Mouse (Mus musculus) heart, embryonic 13.5 days (tissue): Measurements from ENCODE around the gene Cyp8b1. TPM values are rescaled to one million over a fixed set of nuclear protein-coding genes. Genes with fewer than 3 reads are reported as not detected.
A peak's percentile ranks its signal among the peaks of the same experiment; 100 is the strongest.

ENCODE experiments used
- ATAC-seq: fragments of 200-750 bp; cut with Nextera tagmentation; 2 replicates; pipeline ENCODE4 v1.8.0; 2017; ENCODE audit warnings: moderate TSS enrichment; ENCODE audit not compliant: insufficient number of reproducible peaks, low FRiP score, low TSS enrichment; ENCODE audit errors: extremely low read depth
- H3K27ac ChIP-seq: fragments of 300-500 bp; sonication (generic); replicated peaks from 2 replicates; pipeline ENCODE4 v1.5.1; 2015; ENCODE audit warnings: moderate library complexity, mild to moderate bottlenecking, inconsistent platforms
- H3K27me3 ChIP-seq: fragments of 300-500 bp; sonication (generic); replicated peaks from 2 replicates; pipeline ENCODE4 v1.6.1; 2015; ENCODE audit warnings: mild to moderate bottlenecking, inconsistent platforms
- H3K36me3 ChIP-seq: fragments of 300-500 bp; sonication (generic); 2 replicates; pipeline ENCODE4 v1.6.1; 2015; ENCODE audit warnings: mild to moderate bottlenecking, inconsistent platforms
- H3K4me1 ChIP-seq: fragments of 300-500 bp; sonication (generic); 2 replicates; pipeline ENCODE4 v1.6.1; 2015; ENCODE audit warnings: inconsistent platforms
- H3K4me2 ChIP-seq: fragments of 300-500 bp; sonication (generic); 2 replicates; pipeline ENCODE4 v1.6.1; 2015; ENCODE audit warnings: inconsistent platforms, mild to moderate bottlenecking, moderate library complexity
- H3K4me3 ChIP-seq: fragments of 300-500 bp; sonication (generic); 2 replicates; pipeline ENCODE4 v1.5.1; 2015; ENCODE audit warnings: moderate library complexity, mild to moderate bottlenecking, inconsistent platforms
- H3K9ac ChIP-seq: fragments of 300-500 bp; sonication (generic); 2 replicates; pipeline ENCODE4 v1.6.1; 2015; ENCODE audit warnings: inconsistent platforms, mild to moderate bottlenecking, moderate library complexity
- H3K9me3 ChIP-seq: fragments of 300-500 bp; sonication (generic); 2 replicates; pipeline ENCODE4 v1.6.1; 2016; ENCODE audit warnings: inconsistent platforms
- WGBS: fragments of 180-500 bp; shearing (Covaris S2); methylation state at CpG from one replicate; pipeline ENCODE4 v1.1.7; 2015; ENCODE audit warnings: mixed read lengths; 5-methylcytosine and 5-hydroxymethylcytosine counted together
- polyA plus RNA-seq: library from polyadenylated mRNA; unstranded; fragments of >200 nt; fragmentation: Nextera tagmentation; extraction: Ambion mirVana; gene quantifications from 2 replicates; pipeline ENCODE4 v1.2.1, GENCODE M21; 2015

The Cyp8b1 gene
- polyA plus RNA-seq, 1 experiment from 2014 or later: not detected

GRCm38 (mm10) chr9:121890441-121890941 lies 25.6 kb downstream of the Cyp8b1 start:
- H3K4me3 ChIP-seq: peak overlapping the region; percentile 30
- 0 out of 2 replicates have a peak, but pooled peaks have one; percentile 25 for ATAC-seq
- peak overlapping the region; percentile 63 for H3K4me2 ChIP-seq
- H3K9ac ChIP-seq: peak overlapping the region; percentile 62
- no peaks in the 10 kb centered on the region for H3K36me3 ChIP-seq
- H3K27ac ChIP-seq: peak overlapping the region; percentile 42; the same call in 1 of the 2 replicates
- 4% methylated on average over 18 of the region's 18 CpGs for WGBS
- no peaks in the 10 kb centered on the region for H3K9me3 ChIP-seq
- peaks cover 21% of the 10 kb centered on the region for H3K4me1 ChIP-seq
- no peaks in the 10 kb centered on the region for H3K27me3 ChIP-seq

GRCm38 (mm10) chr9:121889927-121890440 lies 26.1 kb downstream of the Cyp8b1 start:
- no peak for ATAC-seq

GRCm38 (mm10) chr9:121882015-121882457 lies 34.1 kb downstream of the Cyp8b1 start:
- no peak overlapping the region for H3K4me3 ChIP-seq
- 47% methylated on average over 7 of the region's 7 CpGs for WGBS
- no peak for ATAC-seq
- H3K27me3 ChIP-seq: no peaks in the 10 kb centered on the region
- no peak overlapping the region for H3K4me2 ChIP-seq
- no peaks in the 10 kb centered on the region for H3K9me3 ChIP-seq
- peaks cover 10% of the 10 kb centered on the region for H3K4me1 ChIP-seq
- no peak overlapping the region for H3K9ac ChIP-seq
- H3K27ac ChIP-seq: peak overlapping the region; percentile 42; the same call in 1 of the 2 replicates
- no peaks in the 10 kb centered on the region for H3K36me3 ChIP-seq

More at GRCm38 (mm10) chr9:121889927-121890440, 26.1 kb downstream of the Cyp8b1 start:
- H3K4me2 ChIP-seq: peak overlapping the region; percentile 63
- H3K27me3 ChIP-seq: no peaks in the 10 kb centered on the region
- 51% methylated on average over 4 of the region's 4 CpGs for whole genome bisulfite sequencing
- H3K4me1 ChIP-seq: peaks cover 18% of the 10 kb centered on the region
- peak overlapping the region; percentile 30; the same call in 1 of the 2 replicates for H3K4me3 ChIP-seq
- no peaks in the 10 kb centered on the region for H3K9me3 ChIP-seq
- H3K36me3 ChIP-seq: no peaks in the 10 kb centered on the region
- peak overlapping the region; percentile 42; the same call in 1 of the 2 replicates for H3K27ac ChIP-seq
- H3K9ac ChIP-seq: peak overlapping the region; percentile 62

GRCm38 (mm10) chr9:121881301-121881700 lies 34.8 kb downstream of the Cyp8b1 start:
- 73% methylated on average over 6 of the region's 6 CpGs for WGBS
- Histone ChIP-seq H3K4me2 (no peak overlapping the region), H3K36me3 (no peaks in the 10 kb centered on the region), H3K4me3 (no peak overlapping the region), H3K9ac (no peak overlapping the region), H3K27ac (0 out of 2 replicates have a peak overlapping the region, but pooled peaks have one; percentile 42), H3K4me1 (peaks cover 10% of the 10 kb centered on the region), H3K9me3 (no peaks in the 10 kb centered on the region), H3K27me3 (no peaks in the 10 kb centered on the region)
- no peak for ATAC-seq

GRCm38 (mm10) chr9:121880840-121881239 lies 35.3 kb downstream of the Cyp8b1 start:
- Histone ChIP-seq H3K4me2 (peak overlapping the region; percentile 40; the same call in 1 of the 2 replicates), H3K9ac (no peak overlapping the region), H3K27me3 (no peaks in the 10 kb centered on the region), H3K27ac (no peak overlapping the region), H3K9me3 (no peaks in the 10 kb centered on the region), H3K4me1 (peaks cover 10% of the 10 kb centered on the region), H3K4me3 (no peak overlapping the region), H3K36me3 (no peaks in the 10 kb centered on the region)
- no peak for ATAC-seq
- 21% methylated on average over 14 of the region's 14 CpGs for WGBS

GRCm38 (mm10) chr9:121877052-121877740 lies 38.9 kb downstream of the Cyp8b1 start:
- Histone ChIP-seq H3K36me3 (no peaks in the 10 kb centered on the region), H3K4me2 (no peak overlapping the region), H3K9me3 (no peaks in the 10 kb centered on the region), H3K27ac (no peak overlapping the region), H3K4me1 (peaks cover 10% of the 10 kb centered on the region), H3K27me3 (no peaks in the 10 kb centered on the region), H3K4me3 (no peak overlapping the region), H3K9ac (no peak overlapping the region)
- no peak for ATAC-seq
- 20% methylated on average over 3 of the region's 3 CpGs for WGBS

GRCm38 (mm10) chr9:121873578-121873977 lies 42.5 kb downstream of the Cyp8b1 start:
- ATAC-seq: no peak
- Histone ChIP-seq H3K4me3 (no peak overlapping the region), H3K9me3 (no peaks in the 10 kb centered on the region), H3K4me1 (no peaks in the 10 kb centered on the region), H3K9ac (no peak overlapping the region), H3K27me3 (no peaks in the 10 kb centered on the region), H3K4me2 (no peak overlapping the region), H3K36me3 (no peaks in the 10 kb centered on the region), H3K27ac (no peak overlapping the region)

- H3K4me2 ChIP-seq: no peak overlapping the region
- ATAC-seq: no peak
- no peak overlapping the region for H3K4me3 ChIP-seq
- no peaks in the 10 kb centered on the region for H3K27me3 ChIP-seq
- H3K36me3 ChIP-seq: no peaks in the 10 kb centered on the region
- WGBS: 78% methylated on average over 2 of the region's 2 CpGs
- H3K4me1 ChIP-seq: no peaks in the 10 kb centered on the region
- H3K27ac ChIP-seq: no peak overlapping the region
- no peaks in the 10 kb centered on the region for H3K9me3 ChIP-seq
- H3K9ac ChIP-seq: no peak overlapping the region
Observed at GRCm38 (mm10) chr9:121872062-121872683, 43.9 kb downstream of the Cyp8b1 start.

- H3K9ac ChIP-seq: no peak overlapping the region
- H3K4me2 ChIP-seq: no peak overlapping the region
- 58% methylated on average over 4 of the region's 4 CpGs for WGBS
- no peak for ATAC-seq
- no peaks in the 10 kb centered on the region for H3K9me3 ChIP-seq
- H3K36me3 ChIP-seq: no peaks in the 10 kb centered on the region
- no peaks in the 10 kb centered on the region for H3K27me3 ChIP-seq
- H3K4me3 ChIP-seq: no peak overlapping the region
- H3K4me1 ChIP-seq: peaks cover 4% of the 10 kb centered on the region; the same call in 1 of the 2 replicates
- no peak overlapping the region for H3K27ac ChIP-seq
Observed at GRCm38 (mm10) chr9:121869973-121870515, 46.1 kb downstream of the Cyp8b1 start.

- no peak overlapping the region for H3K4me3 ChIP-seq
- H3K9me3 ChIP-seq: no peaks in the 10 kb centered on the region
- H3K9ac ChIP-seq: no peak overlapping the region
- 83% methylated on average over 5 of the region's 5 CpGs for WGBS
- H3K27ac ChIP-seq: no peak overlapping the region
- H3K4me2 ChIP-seq: no peak overlapping the region
- peaks cover 4% of the 10 kb centered on the region; the same call in 1 of the 2 replicates for H3K4me1 ChIP-seq
- no peaks in the 10 kb centered on the region for H3K27me3 ChIP-seq
- no peak for ATAC-seq
- H3K36me3 ChIP-seq: no peaks in the 10 kb centered on the region
Observed at GRCm38 (mm10) chr9:121869432-121869831, 46.7 kb downstream of the Cyp8b1 start.

GRCm38 (mm10) chr9:121868236-121868635 lies 47.9 kb downstream of the Cyp8b1 start:
- WGBS: 76% methylated on average over 6 of the region's 6 CpGs
- Histone ChIP-seq H3K27ac (no peak overlapping the region), H3K4me2 (no peak overlapping the region), H3K27me3 (no peaks in the 10 kb centered on the region), H3K9me3 (no peaks in the 10 kb centered on the region), H3K4me3 (no peak overlapping the region), H3K36me3 (no peaks in the 10 kb centered on the region), H3K9ac (no peak overlapping the region), H3K4me1 (peaks cover 4% of the 10 kb centered on the region; the same call in 1 of the 2 replicates)
- ATAC-seq: no peak
